Mouse (Mus musculus) embryonic fibroblast, embryonic 13.5 days (primary cell): ENCODE measurements around the gene Wwox.

Source experiments
- CTCF ChIP-seq: IDR thresholded peaks from 2 replicates; pipeline ENCODE4 v1.5.1; 2011; ENCODE audit warnings: mild to moderate bottlenecking, control low read depth, low read length, moderate library complexity, borderline replicate concordance; ENCODE audit not compliant: insufficient read depth
- POLR2A ChIP-seq: IDR thresholded peaks from 2 replicates; pipeline ENCODE4 v1.6.1; 2011; ENCODE audit warnings: low read depth, mild to moderate bottlenecking, control low read depth, low read length, moderate library complexity

DNA sequence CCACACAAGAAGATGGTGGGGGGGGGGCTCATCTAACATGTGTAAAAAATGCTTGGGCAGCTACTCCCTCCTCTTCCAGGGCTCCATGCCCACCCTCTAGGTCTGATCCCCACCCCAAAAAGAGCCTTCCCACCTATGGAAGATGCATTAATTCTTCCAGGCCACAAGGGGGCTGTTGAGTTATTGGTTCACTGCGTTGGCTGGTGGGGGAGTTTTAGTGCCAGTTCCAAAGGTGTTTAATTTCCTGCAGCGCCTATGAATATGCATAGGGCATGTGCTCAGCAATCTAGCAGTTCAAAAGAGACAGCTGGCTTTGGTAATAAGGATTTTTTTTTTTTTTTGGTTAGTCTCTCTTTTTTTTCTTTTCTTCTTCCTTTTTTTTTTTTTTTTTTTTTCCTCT lies 306.9 kb downstream of the Wwox start:
- TF ChIP-seq POLR2A (no peak), CTCF (no peak)
